Mouse (Mus musculus): ENCODE data around the gene Meiob. TPM values are rescaled to one million over a fixed set of nuclear protein-coding genes. Genes with fewer than 3 reads are reported as not detected.

Gene Meiob
- total RNA-seq (2021): not detected
- long read RNA-seq, experiment 1: 0 reads
- long read RNA-seq, experiment 2, partial matches to known transcripts: 1 of 1 reads
- long read RNA-seq, experiment 2, other reads (novel, unspliced or antisense): 0 of 1 reads

DNA sequence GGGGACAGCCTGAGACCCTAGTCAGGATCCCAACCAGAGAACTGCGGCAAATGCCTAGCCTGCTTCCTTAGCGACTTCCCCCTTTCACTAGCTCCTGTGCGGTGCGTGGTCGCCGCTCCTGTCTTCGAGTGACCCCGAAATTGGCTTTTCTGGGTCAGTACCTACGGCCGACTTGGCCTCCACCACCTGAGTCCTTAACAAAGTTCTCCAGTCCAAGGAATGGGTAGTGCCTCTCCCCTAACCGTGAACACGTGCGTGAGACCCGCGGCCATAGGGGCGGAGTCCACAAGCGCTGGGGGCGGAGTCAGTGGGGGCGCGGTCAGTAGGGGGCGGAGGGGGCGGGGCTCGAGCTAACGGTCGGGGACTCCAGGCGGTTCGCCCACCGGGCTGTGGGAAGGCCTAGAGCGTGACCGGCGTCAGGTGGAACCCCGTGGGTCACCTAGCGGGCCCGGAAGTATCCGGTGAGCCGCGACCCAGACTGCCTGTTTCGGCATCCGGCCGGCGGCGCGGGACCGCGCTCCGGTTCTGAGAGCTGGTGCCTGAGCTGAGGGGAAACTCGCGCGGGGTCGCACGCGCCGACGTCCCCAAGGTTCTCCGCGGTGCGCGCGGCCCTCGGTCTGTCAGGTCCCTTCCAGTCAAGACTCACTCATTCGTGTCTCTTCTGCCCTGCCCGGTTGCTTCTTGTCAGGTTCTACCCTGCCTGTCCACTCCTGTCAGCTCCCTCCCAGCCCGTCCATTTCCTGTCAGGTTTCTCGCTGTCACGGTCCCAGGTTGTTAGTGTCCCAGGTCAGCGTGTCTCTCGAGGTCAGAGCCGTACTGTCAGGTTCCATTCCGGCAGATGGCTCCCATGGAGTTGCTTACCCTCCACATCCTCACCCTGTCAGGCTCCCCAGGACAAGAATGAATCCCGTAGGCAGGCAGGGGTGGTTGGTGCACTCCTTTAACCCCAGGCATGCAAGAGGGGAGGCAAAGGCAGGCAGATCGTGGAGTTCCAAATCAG lies at the start of gene Meiob:
Meiob (plus strand) TSS at position 338 of the 1,000 bp plus-strand sequence.
- peak; percentile 52 for DNase-seq (ENCODE audit: low spot score)

- no peak for DNase-seq (ENCODE audit: low spot score)
These were observed 46.7 kb upstream of the Meiob start for GRCm38 (mm10) chr17:24757394-24757793.

GRCm38 (mm10) chr17:24761121-24761520 lies 43.0 kb upstream of the Meiob start:
- no peak for DNase-seq (ENCODE audit: low spot score)

DNA sequence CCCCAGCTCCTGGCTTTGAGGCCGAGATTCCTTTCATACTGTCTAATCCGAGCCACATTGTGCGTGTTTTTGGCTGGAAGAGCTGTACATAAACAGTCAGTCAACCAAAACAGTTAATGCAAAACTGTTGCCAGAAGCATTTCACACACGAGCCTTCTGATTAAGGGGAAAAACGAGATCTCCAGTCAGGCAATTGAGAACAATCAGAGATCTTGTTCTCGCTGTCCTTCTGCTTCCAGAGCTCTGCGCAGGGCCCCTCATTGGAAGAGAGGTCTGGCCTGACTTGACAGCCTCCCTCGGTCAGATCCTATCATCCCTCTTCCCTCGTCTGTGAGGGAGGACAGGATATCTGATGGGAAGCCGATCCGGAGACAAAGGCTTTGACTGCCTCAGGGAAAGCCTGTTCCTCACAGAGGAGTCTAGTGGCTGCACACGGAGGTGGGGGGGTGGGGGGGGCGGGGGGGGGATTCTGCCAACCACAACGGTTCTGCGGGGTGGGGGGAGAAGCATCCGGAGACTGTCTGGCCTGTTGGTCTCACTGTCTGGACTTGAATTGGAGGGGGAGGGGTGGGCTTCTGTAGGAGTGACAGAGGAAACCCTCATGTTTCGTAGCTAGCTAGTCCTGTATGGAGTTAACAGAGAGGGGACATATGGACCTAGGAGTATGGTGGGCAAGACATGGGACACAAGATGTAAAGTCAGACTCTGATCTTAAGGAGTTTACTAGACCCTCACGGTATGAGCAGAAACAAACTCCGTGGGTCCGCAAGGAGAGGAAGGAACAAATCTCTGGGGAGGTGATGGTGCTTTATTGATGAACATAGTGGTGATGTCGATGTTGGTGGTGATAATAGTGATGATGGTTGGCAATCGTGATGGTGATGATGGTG lies 38.8 kb upstream of the Meiob start:
- no peak for DNase-seq (ENCODE audit: low spot score)

DNA sequence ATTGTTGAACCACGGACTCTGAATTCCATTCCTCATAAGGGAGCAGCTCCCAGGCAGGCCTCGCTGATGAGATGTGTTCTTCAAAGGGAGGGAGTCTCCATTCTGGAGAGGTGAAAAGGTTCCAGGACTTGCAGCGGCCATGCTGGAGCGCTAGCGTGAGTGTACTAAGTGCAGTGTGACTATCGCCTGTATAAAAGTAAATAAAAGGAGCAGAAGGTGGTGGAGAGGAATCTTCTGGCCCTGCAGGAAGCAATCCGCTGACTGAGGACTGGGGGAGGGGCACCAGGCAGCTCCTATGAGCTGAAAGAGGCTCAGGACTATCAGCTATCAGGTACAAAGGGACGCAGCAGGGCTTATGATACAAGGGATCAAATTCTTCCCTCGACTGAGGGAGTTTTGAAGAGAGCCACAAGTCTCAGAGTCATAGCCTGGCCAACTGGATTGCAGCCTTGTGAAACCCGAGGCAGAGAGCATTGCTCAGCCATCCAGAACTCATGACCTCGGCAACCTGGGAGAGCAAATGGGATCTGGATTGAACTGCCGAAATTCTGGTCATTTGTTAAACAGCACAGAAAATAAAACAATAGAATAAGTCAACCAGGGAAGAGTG lies 37.7 kb upstream of the Meiob start:
- DNase-seq (ENCODE audit: low spot score): no peak

DNA sequence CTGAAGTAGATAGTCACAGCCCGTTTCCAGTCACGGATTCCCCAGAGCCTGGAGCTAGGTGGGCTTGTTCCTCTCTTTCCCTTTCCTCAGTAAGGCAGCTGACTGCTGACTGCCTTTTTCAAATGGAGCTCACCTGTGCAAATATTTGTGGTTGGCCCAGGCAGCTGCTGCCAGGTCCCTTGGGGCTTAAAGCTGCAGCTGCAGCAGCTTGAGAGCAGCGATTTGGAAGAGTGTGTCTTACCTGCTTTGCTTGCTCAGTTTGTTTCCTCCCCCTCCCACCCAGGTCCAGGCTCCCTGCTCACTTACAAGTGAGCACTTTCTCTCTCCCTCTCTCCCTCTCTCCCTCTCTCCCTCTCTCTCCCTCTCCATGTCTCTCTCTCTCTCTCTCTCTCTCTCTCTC lies 34.9 kb upstream of the Meiob start:
- no peak for DNase-seq (ENCODE audit: low spot score)

- no peak for DNase-seq (ENCODE audit: low spot score)
These were observed 30.8 kb upstream of the Meiob start for GRCm38 (mm10) chr17:24773241-24773640.

DNA sequence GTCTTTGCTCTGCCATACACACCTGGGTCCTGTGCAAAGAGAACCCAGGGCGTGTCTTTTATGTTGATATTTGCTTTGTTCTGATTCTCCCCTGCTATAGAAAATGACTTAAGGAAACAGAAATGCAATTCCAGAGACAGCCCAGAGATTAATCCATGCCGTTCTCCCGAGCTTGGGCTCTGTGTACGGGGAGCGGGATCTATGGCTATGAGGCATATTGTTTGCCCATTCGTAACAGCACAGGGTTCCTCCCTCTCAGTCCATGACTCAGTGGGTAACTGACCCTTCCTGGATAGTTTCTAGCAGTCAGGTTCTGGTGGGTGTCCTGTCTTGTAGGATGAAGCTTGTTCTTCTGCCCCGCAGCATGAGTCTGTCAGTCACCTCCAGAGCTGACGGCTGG lies 28.9 kb upstream of the Meiob start:
- no peak for DNase-seq (ENCODE audit: low spot score)

GRCm38 (mm10) chr17:24777073-24777472 lies 27.0 kb upstream of the Meiob start:
- no peak for DNase-seq (ENCODE audit: low spot score)

DNA sequence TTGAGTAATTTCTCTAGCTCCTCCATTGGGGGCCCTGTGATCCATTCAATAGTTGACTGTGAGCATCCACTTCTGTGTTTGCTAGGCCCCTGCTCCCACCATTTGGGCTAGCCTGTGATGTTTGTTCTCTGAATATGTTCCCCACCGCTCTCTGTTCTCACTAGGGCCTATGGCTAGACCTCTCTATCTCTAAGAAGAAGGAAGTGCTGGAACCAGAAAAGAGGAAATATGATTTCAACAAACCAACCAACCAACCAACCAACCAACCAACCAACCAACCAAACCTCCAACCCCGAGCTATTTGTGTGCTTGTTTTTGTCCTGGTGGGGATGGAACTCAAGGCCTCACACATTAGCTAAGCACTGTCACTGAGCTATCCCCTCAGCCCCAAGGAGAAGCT lies 23.3 kb upstream of the Meiob start:
- no peak for DNase-seq (ENCODE audit: low spot score)

DNA sequence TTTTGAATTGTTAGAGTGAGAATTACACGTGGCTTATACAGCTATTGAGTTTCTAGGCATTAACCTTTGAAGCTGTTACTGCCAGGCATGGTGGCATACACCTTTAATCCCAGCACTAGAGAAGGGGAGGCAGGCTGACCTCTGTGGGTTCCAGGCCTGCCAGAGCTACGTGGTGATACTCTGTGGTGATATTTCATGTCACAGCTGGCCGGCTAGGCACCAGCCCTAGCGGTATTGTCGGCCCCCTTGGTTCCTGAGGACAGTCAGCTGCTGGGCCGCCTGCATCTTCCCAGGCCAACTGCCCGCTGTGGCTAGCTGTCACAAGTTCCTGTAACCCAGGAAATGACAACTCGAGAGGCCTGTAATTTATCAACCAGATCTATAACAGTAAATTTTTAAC lies 11.9 kb upstream of the Meiob start:
- DNase-seq (ENCODE audit: low spot score): no peak

GRCm38 (mm10) chr17:24794791-24795190 lies 9.3 kb upstream of the Meiob start:
- DNase-seq (ENCODE audit: low spot score): no peak

- DNase-seq (ENCODE audit: low spot score): no peak
These were observed 7.1 kb upstream of the Meiob start for GRCm38 (mm10) chr17:24796969-24797368.

- DNase-seq (ENCODE audit: low spot score): no peak
These were observed 5.9 kb upstream of the Meiob start for GRCm38 (mm10) chr17:24798229-24798628.

- no peak for DNase-seq (ENCODE audit: low spot score)
These were observed 4.6 kb upstream of the Meiob start for GRCm38 (mm10) chr17:24799476-24799875.

GRCm38 (mm10) chr17:24800524-24800923 lies 3.6 kb upstream of the Meiob start:
- no peak for DNase-seq (ENCODE audit: low spot score)

DNA sequence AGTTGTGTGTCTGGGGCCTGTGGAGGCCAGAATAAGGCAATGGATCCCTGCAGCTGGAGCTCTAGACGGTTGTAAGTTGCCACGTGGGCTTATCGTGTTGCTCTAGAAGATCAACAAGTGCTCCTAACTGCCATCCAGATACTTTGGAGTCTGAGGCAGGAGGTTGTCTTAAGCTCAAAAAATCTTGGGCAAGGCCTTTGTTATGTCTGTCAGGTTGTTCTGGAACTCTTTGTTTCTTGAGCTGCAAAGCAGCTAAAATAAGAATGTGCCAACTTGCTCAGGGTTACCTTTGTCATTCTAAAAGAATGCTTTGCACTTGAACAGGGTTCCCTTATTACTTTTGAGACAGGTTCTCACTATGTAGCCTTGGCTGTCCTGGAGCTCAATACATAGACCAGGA lies 7.1 kb downstream of the Meiob start:
- no peak for DNase-seq (ENCODE audit: low spot score)

- DNase-seq (ENCODE audit: low spot score): no peak
These were observed 8.1 kb downstream of the Meiob start for GRCm38 (mm10) chr17:24812215-24812614.

DNA sequence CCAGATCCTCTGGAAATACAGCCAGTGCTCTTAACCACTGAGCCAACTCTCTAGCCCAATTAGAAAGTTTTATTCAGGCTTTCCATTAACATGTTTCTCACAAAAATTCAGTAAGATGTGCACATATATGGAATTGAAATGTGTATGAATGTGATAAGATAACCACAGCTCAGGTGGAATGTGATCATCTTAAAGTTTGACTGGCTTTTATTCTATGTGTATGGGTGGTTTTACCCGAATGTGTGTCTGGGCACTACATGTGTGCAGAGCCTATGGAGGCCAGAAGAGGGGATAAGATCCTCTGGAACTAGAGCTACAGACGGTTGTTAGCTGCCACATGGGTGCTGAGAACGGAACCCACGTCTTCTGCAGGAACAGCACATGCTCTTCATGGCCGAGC lies 11.2 kb downstream of the Meiob start:
- DNase-seq (ENCODE audit: low spot score): no peak

DNA sequence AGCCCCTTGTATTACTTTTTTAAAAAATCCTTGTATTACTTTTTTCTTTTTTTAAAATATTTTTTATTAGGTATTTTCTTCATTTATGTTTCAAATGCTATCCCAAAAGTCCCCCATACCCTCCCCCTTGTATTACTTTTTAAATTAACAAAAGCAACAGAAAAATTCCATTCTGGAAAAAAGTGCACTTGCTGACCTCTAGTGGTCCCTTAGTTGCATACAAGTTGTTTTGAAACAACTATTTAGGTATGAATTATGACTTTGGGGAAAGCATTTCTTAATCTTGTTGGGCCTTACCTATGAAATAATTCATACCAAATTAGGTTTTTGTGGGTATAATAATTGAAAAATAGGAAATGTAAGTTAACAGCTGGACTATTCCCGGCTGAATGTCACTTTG lies 13.4 kb downstream of the Meiob start:
- DNase-seq (ENCODE audit: low spot score): no peak

- no peak for DNase-seq (ENCODE audit: low spot score)
These were observed 14.1 kb downstream of the Meiob start for GRCm38 (mm10) chr17:24818172-24818571.

- no peak for DNase-seq (ENCODE audit: low spot score)
These were observed 15.4 kb downstream of the Meiob start for GRCm38 (mm10) chr17:24819469-24819868.
